Mouse (Mus musculus) heart, postnatal 4 days (tissue): ENCODE results near the gene Kiss1r. TPM values are rescaled to one million over a fixed set of nuclear protein-coding genes. Genes with fewer than 3 reads are reported as not detected.

ENCODE experiments used
- DNase-seq: peaks from one replicate; pipeline ENCODE4 v3.0.0; 2021
- total RNA-seq, 2 experiments: library from RNA; stranded (reverse); gene quantifications; 2 replicates each; pipeline ENCODE4 v1.2.3; 2021

Kiss1r gene
- total RNA-seq, 2 experiments from 2014 or later, result 0.25 to 0.33 TPM

DNA sequence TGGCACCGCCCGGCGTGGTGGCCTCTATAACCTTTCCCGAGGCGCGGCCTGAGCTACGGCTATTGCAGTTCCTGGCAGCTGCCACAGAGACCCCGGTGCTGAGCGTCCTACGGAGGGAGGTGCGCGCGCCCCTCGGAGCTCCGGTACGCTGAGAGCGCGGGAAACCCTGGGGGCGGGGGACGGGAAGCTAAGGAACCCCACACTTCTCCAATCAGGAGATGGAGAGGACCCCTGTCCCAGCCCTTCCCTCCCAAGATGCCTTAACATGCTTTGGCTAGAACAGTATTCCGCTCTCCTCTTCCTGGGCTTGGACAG lies 54.4 kb downstream of the Kiss1r start:
- no peak for DNase-seq

Other genes with a start within 250 kb of the Kiss1r start
- gene Tpgs1, start 247.6 kb upstream of the Kiss1r start, total RNA-seq, result 10 to 100 TPM; 18.8 to 20.3 TPM
- gene Cdc34, start 234.8 kb upstream of the Kiss1r start, total RNA-seq, result 100 to 1,000 TPM; 134 to 145 TPM
- 1 to 10 TPM; 2.9 to 3.7 TPM for gene Gzmm, start 228.0 kb upstream of the Kiss1r start, total RNA-seq
- 100 to 1,000 TPM; 793 to 876 TPM for gene Bsg, start 212.5 kb upstream of the Kiss1r start, total RNA-seq
- 1 to 10 TPM; 7.6 to 9.5 TPM for gene Hcn2, start 200.3 kb upstream of the Kiss1r start, total RNA-seq
- gene Polrmt, start 170.4 kb upstream of the Kiss1r start, total RNA-seq, result 10 to 100 TPM; 35.4 to 39.6 TPM
- gene Fgf22, start 161.9 kb upstream of the Kiss1r start, total RNA-seq, result not detected
- gene Rnf126, start 150.0 kb upstream of the Kiss1r start, total RNA-seq, result 10 to 100 TPM; 40.3 to 45.9 TPM
- 10 to 100 TPM; 10.3 TPM for gene Fstl3, start 139.7 kb upstream of the Kiss1r start, total RNA-seq
- gene Prss57, start 126.0 kb upstream of the Kiss1r start, total RNA-seq, result not detected
- 10 to 100 TPM; 78.5 to 88.6 TPM for gene Palm, start 123.4 kb upstream of the Kiss1r start, total RNA-seq
- under 1 TPM; 0.14 to 0.45 TPM for gene Misp, start 96.0 kb upstream of the Kiss1r start, total RNA-seq
- gene Ptbp1, start 62.5 kb upstream of the Kiss1r start, total RNA-seq, result 100 to 1,000 TPM; 167 to 182 TPM
- not detected for gene Prtn3, start 42.5 kb upstream of the Kiss1r start, total RNA-seq
- gene Plppr3, start 42.3 kb upstream of the Kiss1r start, total RNA-seq, result 1 to 10 TPM; 2.5 to 2.9 TPM
- gene Elane, start 30.7 kb upstream of the Kiss1r start, total RNA-seq, result not detected
- under 1 TPM in 1 of 2 experiments, not detected in 1; 0.38 TPM for gene Cfd, start 26.1 kb upstream of the Kiss1r start, total RNA-seq
- 10 to 100 TPM; 67.1 to 68.2 TPM for gene Med16, start 8.0 kb upstream of the Kiss1r start, total RNA-seq
- not detected for gene Gm26602, start 6.1 kb upstream of the Kiss1r start, total RNA-seq
- gene R3hdm4, start 4.2 kb downstream of the Kiss1r start, total RNA-seq, result 100 to 1,000 TPM in 1 of 2 experiments, 10 to 100 TPM in 1; 91.0 to 100 TPM
- gene Arid3a, start 10.1 kb downstream of the Kiss1r start, total RNA-seq, result 1 to 10 TPM; 4.2 to 4.3 TPM
- 10 to 100 TPM; 25.5 to 28.5 TPM for gene Wdr18, start 43.2 kb downstream of the Kiss1r start, total RNA-seq
- under 1 TPM in 1 of 2 experiments, not detected in 1; 0.21 TPM for gene Grin3b, start 53.7 kb downstream of the Kiss1r start, total RNA-seq
- gene Tmem259, start 67.4 kb downstream of the Kiss1r start, total RNA-seq, result 100 to 1,000 TPM; 117 to 120 TPM
- 100 to 1,000 TPM; 109 to 113 TPM for gene Cnn2, start 71.6 kb downstream of the Kiss1r start, total RNA-seq
- 1 to 10 TPM; 6.9 to 8.1 TPM for gene Abca7, start 79.5 kb downstream of the Kiss1r start, total RNA-seq
- 1 to 10 TPM; 4.0 to 4.1 TPM for gene Arhgap45, start 99.7 kb downstream of the Kiss1r start, total RNA-seq
- 10 to 100 TPM; 66.6 to 70.7 TPM for gene Polr2e, start 122.8 kb downstream of the Kiss1r start, total RNA-seq
- gene Gpx4, start 130.2 kb downstream of the Kiss1r start, total RNA-seq, result 100 to 1,000 TPM; 450 to 489 TPM
- gene Sbno2, start 188.6 kb downstream of the Kiss1r start, total RNA-seq, result 10 to 100 TPM; 19.0 to 19.4 TPM
- gene Stk11, start 198.8 kb downstream of the Kiss1r start, total RNA-seq, result 10 to 100 TPM; 98.7 to 99.9 TPM
- gene Atp5d, start 221.7 kb downstream of the Kiss1r start, total RNA-seq, result 1,000 to 10,000 TPM in 1 of 2 experiments, 100 to 1,000 TPM in 1; 966 to 1,003 TPM
- gene Cbarp, start 223.9 kb downstream of the Kiss1r start, total RNA-seq, result 1 to 10 TPM; 3.7 to 5.1 TPM
- gene Midn, start 231.3 kb downstream of the Kiss1r start, total RNA-seq, result 100 to 1,000 TPM; 145 to 163 TPM
- 100 to 1,000 TPM; 163 to 193 TPM for gene Cirbp, start 249.0 kb downstream of the Kiss1r start, total RNA-seq